Mouse (Mus musculus): Measurements from ENCODE around the gene Osr1.

DNA sequence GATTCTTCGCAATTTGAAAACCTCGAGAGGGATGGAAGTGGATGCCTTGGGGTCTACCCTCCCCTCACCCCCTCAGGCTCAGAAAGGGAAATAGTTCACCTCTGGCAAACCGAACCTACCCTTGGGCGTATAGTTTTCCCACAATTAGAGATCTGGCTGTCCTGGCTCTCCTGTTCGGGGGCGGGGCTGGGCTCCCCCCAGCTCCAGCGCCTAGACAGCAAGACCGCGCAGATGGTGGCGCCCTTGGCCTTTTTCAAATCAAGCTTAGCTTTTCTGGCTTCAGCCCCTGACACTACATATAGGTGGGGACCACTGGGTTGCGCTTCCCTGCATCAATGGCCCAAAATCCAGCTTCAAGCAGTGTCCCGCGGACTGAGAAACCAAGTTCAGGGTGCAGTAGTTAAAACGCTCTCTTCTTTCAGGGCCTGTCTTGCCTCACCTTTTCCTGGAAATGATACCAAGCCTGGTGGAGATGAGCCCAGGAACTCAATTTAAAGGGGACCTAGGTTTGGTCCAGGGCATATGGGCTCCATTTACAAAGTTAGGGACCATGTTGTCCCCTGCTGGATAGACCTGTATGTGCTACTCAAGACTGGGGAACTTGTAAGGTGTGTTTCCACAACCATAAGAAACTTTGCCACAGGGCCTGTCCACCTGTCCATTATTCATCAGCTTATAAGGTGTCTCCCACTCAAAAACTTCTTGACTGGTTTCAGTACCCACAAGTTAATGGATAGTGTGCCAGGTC, 12.5 kb downstream of the Osr1 start:
- TF ChIP-seq CTCF (IDR thresholded peaks at IDR 0.05; ENCODE audit: low read depth) (no peak), EP300 (optimal IDR thresholded peaks at IDR 0.05) (no peak)

Data from stomach, postnatal 0 days (tissue).